Mouse (Mus musculus) cerebellum, adult 2 months (tissue): Measurements from ENCODE around the gene Fam69b.

Experiments used
- CTCF ChIP-seq: fragments of 200-500 bp; IDR thresholded peaks from 2 replicates; pipeline ENCODE4 v1.5.1; 2011; ENCODE audit warnings: low read depth, mild to moderate bottlenecking, control low read depth, low read length, moderate library complexity, borderline replicate concordance; ENCODE audit not compliant: insufficient read depth
- POLR2A ChIP-seq: fragments of 200-500 bp; IDR thresholded peaks from 2 replicates; pipeline ENCODE4 v1.6.1; 2011; ENCODE audit warnings: low read length, control low read depth, borderline replicate concordance; ENCODE audit not compliant: insufficient read depth

DNA sequence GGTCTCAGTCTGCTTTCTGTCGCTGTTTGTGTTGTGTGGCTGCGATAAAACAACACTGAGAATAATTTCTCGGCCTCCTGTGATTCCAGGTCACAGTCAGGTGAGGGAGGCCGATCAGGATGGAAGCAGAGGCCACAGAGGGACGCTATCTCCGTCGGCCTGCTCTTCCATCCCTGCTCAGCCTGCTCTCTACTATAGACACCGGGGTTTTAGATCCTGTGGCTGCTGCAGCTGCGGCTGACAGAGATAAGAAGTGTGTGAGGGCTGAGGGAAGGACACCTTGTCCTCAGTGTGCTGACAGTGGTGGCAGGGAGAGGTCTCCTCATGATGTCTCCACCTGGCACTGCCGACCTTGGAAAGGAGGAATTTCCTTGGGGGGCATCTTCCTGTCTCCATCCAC lies 34.9 kb downstream of the Fam69b start:
- TF ChIP-seq CTCF (no peak), POLR2A (no peak)
